Mouse (Mus musculus) liver, embryonic 15.5 days (tissue): ENCODE measurements around the gene Fbxl18. TPM values are rescaled to one million over a fixed set of nuclear protein-coding genes. Genes with fewer than 3 reads are reported as not detected.
"Not testable (repeated sequence)": the region's sequence is repeated elsewhere in the genome, so short reads cannot be mapped to it uniquely, and the experiment has no call there.

Experiments used
- ATAC-seq: fragments of 200-750 bp; cut with Nextera tagmentation; 2 replicates; pipeline ENCODE4 v1.8.0; 2017; ENCODE audit warnings: moderate number of reproducible peaks, mild to moderate bottlenecking, moderate library complexity; ENCODE audit not compliant: insufficient read depth
- H3K27ac ChIP-seq: fragments of 300-500 bp; sonication (generic); replicated peaks from 2 replicates; pipeline ENCODE4 v1.5.1; 2015; ENCODE audit warnings: mild to moderate bottlenecking, inconsistent platforms
- H3K27me3 ChIP-seq: fragments of 300-500 bp; sonication (generic); 2 replicates; pipeline ENCODE4 v1.6.1; 2015; ENCODE audit warnings: mild to moderate bottlenecking, inconsistent platforms
- H3K36me3 ChIP-seq: fragments of 300-500 bp; sonication (generic); replicated peaks from 2 replicates; pipeline ENCODE4 v1.6.1; 2015; ENCODE audit warnings: moderate library complexity, mild to moderate bottlenecking, inconsistent platforms
- H3K4me1 ChIP-seq: fragments of 300-500 bp; sonication (generic); replicated peaks from 2 replicates; pipeline ENCODE4 v1.6.1; 2015; ENCODE audit warnings: inconsistent platforms
- H3K4me2 ChIP-seq: fragments of 300-500 bp; sonication (generic); 2 replicates; pipeline ENCODE4 v1.6.1; 2015; ENCODE audit warnings: moderate library complexity, mild to moderate bottlenecking, inconsistent platforms
- H3K4me3 ChIP-seq: fragments of 300-500 bp; sonication (generic); replicated peaks from 2 replicates; pipeline ENCODE4 v1.5.1; 2015; ENCODE audit warnings: mild to moderate bottlenecking, inconsistent platforms
- H3K9ac ChIP-seq: fragments of 300-500 bp; sonication (generic); 2 replicates; pipeline ENCODE4 v1.6.1; 2015; ENCODE audit warnings: moderate library complexity, mild to moderate bottlenecking, inconsistent platforms
- H3K9me3 ChIP-seq: fragments of 300-500 bp; sonication (generic); replicated peaks from 2 replicates; pipeline ENCODE4 v1.6.1; 2016; ENCODE audit warnings: inconsistent platforms
- WGBS: fragments of 180-500 bp; shearing (Covaris S2); methylation state at CpG from one replicate; pipeline ENCODE4 v1.1.7; 2015; ENCODE audit warnings: mixed read lengths; ENCODE audit not compliant: insufficient replicate concordance; 5-methylcytosine and 5-hydroxymethylcytosine counted together
- polyA plus RNA-seq: library from polyadenylated mRNA; unstranded; fragments of >200 nt; fragmentation: Nextera tagmentation; extraction: Ambion mirVana; gene quantifications from 2 replicates; pipeline ENCODE4 v1.2.1, GENCODE M21; 2015

Gene Fbxl18
- polyA plus RNA-seq, 1 experiment from 2014 or later = 3.3 TPM

DNA sequence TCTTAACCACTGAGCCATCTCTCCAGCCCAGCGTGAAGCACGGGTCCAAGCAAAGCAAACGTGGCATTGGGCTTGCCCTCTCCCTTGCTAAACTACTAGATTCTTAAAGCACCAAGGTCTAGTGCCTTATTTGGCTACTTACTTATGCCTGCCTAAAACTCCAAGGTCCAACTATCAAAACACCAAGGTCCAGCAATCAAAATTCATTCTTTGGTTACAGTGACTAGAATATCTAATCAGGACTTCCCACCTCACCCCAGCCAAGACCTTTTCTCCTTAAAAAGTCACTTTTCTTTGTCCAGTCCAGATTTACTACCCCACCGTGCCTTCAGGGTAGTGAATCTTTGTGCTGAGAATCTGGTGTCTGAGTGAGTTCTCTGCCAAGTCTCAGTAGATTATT, 3.1 kb upstream of the Fbxl18 start:
- H3K4me2 ChIP-seq = no peak overlapping the region
- whole genome bisulfite sequencing = 76% methylated on average over 4 of the region's 4 CpGs
- H3K9ac ChIP-seq = no peak overlapping the region
- ATAC-seq = no peak
- no peaks in the 10 kb centered on the region for H3K27me3 ChIP-seq
- no peak overlapping the region for H3K4me3 ChIP-seq
- H3K4me1 ChIP-seq = peaks cover 51% of the 10 kb centered on the region
- H3K9me3 ChIP-seq = no peaks in the 10 kb centered on the region
- H3K36me3 ChIP-seq = peaks cover 47% of the 10 kb centered on the region
- H3K27ac ChIP-seq = no peak overlapping the region

DNA sequence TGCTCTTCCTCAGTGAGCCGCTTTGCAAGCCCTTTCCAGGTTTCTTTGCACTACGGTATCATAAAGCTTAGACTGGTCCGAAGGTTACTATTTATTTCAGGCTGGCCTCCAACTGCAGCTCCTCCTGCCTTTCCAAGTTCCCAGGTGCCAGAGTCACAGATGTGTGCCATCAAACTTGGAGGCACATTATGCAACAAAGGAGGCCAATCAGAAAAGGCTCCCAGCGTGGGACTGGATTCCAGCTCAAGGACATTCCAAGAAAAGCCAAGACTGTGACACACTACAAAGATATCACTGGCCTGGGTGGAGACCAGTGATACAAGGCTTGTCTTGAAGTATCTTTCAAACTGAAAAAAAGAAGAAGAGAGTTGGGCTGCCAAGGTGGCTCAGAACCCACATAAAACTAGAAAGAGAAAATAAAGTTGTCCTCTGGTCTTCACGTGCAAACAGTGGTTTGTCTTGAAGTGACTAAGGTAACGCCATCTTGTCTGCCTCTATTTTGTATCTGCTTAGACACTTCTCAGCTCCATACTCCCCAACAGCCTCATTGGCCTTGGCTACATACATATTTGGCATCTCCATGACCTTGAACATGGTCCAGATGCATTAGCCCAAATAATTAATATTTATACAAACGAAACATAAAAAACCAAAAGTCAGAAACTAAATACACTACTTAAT, 2.5 kb upstream of the Fbxl18 start:
- H3K4me2 ChIP-seq = no peak overlapping the region
- 82% methylated on average over 7 of the region's 7 CpGs for WGBS
- no peak overlapping the region for H3K27ac ChIP-seq
- no peak overlapping the region for H3K9ac ChIP-seq
- no peak overlapping the region for H3K4me3 ChIP-seq
- no peaks in the 10 kb centered on the region for H3K27me3 ChIP-seq
- no peak for ATAC-seq
- no peaks in the 10 kb centered on the region for H3K9me3 ChIP-seq
- peaks cover 41% of the 10 kb centered on the region for H3K36me3 ChIP-seq
- peaks cover 47% of the 10 kb centered on the region for H3K4me1 ChIP-seq

DNA sequence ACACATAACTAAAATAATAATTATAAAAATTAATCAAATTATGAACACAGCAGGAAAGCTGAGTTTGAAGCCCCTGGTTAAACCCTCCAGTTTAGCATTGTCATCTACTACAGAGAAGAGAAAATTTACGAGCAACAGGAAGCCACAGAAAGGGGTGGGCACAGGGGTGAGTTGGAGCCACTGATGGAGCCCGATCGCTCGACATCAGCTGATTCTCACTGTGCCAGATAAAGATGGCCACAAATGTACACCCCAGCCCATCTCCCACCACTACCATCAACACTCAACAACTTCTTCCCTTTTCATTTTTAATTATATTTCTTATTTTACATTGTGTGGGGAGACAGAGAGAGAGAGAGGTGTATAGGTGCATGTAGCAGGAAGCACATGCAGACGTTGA, 1.5 kb upstream of the Fbxl18 start:
- Histone ChIP-seq H3K36me3 (peaks cover 31% of the 10 kb centered on the region), H3K27ac (peak overlapping the region; percentile 30; the same call in 1 of the 2 replicates), H3K9me3 (no peaks in the 10 kb centered on the region), H3K4me2 (0 out of 2 replicates have a peak overlapping the region, but pooled peaks have one; percentile 90), H3K4me1 (peaks cover 39% of the 10 kb centered on the region), H3K27me3 (no peaks in the 10 kb centered on the region), H3K4me3 (no peak overlapping the region), H3K9ac (no peak overlapping the region)
- no peak for ATAC-seq
- WGBS = 31% methylated on average over 5 of the region's 5 CpGs

DNA sequence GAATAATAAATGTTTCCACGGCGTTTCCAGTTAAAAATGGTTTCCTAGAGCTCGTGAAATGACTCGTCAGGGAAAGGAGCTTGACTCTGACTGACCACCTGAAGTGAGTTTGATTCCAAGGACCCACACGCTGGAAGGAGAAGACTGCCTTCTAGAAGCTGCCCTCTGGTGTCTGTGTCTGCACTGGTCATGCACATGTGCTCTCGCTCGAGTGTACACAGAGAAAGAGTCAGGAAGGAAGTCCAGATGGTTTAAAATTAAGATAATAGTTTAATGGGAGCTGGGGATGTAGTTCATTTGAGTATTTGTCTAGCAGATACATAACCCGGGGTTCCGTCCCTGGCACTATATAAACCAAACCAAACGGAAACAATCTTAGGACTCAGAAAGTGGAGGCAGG, 971 bp upstream of the Fbxl18 start:
- peak overlapping the region; percentile 90 for H3K4me2 ChIP-seq
- H3K9me3 ChIP-seq = no peaks in the 10 kb centered on the region
- H3K27me3 ChIP-seq = no peaks in the 10 kb centered on the region
- no peak overlapping the region for H3K9ac ChIP-seq
- peak overlapping the region; percentile 89 for H3K4me3 ChIP-seq
- H3K27ac ChIP-seq = peak overlapping the region; percentile 30; the same call in 1 of the 2 replicates
- peaks cover 26% of the 10 kb centered on the region for H3K36me3 ChIP-seq
- peaks cover 39% of the 10 kb centered on the region for H3K4me1 ChIP-seq
- no peak for ATAC-seq
- WGBS = 34% methylated on average over 10 of the region's 10 CpGs

DNA sequence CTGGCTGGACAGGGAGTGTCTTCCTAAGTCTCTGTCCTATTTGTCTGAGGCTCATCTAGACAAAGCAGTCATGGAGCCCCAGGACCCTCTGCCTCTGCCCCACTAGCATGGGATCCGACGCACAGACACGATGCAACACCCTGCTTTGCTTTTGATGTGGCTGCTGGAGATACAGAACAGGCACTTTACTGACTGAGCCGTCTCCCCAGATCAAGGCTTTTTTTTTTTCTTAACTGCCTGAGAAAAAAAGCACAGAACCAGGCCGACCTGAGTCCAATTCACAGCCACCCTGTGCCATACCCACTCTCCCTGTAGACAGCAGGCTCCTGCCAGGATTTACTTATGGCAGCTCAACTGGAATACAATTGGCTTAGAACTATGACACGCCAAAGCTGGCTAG, 3.8 kb downstream of the Fbxl18 start:
- Histone ChIP-seq H3K4me1 (peaks cover 26% of the 10 kb centered on the region), H3K27me3 (no peaks in the 10 kb centered on the region), H3K9ac (no peak overlapping the region), H3K27ac (no peak overlapping the region), H3K36me3 (peaks cover 8% of the 10 kb centered on the region), H3K4me2 (no peak overlapping the region), H3K9me3 (no peaks in the 10 kb centered on the region), H3K4me3 (no peak overlapping the region)
- no peak for ATAC-seq
- WGBS = 74% methylated on average over 6 of the region's 6 CpGs

DNA sequence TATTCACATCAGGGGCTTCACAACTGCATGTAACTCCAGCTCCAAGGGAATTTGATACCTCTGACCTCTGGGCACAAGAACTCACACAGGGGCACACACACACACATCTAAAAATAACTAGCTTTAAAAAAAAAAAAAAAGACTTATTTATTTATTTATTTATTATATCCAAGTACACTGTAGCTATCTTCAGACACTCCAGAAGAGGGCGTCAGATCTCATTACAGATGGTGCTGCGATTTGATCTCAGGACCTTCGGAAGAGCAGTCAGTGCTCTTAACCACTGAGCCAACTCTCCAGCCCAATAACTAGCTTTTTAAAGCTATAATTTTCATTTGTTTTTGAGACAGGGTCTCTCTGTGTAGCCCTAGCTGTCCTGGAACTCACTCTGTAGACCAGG, 7.7 kb downstream of the Fbxl18 start:
- WGBS = 62% methylated on average over 3 of the region's 3 CpGs
- ATAC-seq, H3K9ac ChIP-seq: not testable (repeated sequence)

DNA sequence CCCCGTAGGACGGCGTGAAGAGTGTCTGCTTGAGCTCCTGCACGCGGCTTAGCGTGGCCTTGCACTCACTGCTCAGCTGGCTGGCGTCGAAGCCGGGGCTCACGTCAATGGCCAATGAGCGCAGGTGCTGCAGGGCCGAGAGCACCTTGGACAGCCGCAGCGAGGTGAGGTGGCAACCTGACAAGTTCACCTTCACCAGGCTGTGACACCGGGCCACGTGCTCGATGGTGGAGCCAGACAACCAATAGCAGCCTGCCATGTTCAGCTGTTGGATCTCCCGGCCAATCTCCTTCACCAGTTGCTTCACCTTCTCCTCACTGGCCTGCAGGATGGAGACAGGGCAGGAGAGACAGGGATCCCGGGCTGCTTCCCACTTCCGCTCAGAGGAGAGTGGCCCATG, 8.5 kb downstream of the Fbxl18 start:
- no peak overlapping the region for H3K4me2 ChIP-seq
- H3K4me3 ChIP-seq = no peak overlapping the region
- peaks cover 30% of the 10 kb centered on the region for H3K36me3 ChIP-seq
- H3K9me3 ChIP-seq = no peaks in the 10 kb centered on the region
- ATAC-seq = no peak
- H3K27me3 ChIP-seq = no peaks in the 10 kb centered on the region
- WGBS = 83% methylated on average over 20 of the region's 20 CpGs
- no peak overlapping the region for H3K9ac ChIP-seq
- no peak overlapping the region for H3K27ac ChIP-seq
- peaks cover 4% of the 10 kb centered on the region for H3K4me1 ChIP-seq

More for the DNA sequence above, 7.7 kb downstream of the Fbxl18 start:
- peaks cover 30% of the 10 kb centered on the region for H3K36me3 ChIP-seq
- H3K9me3 ChIP-seq, H3K27me3 ChIP-seq, H3K4me3 ChIP-seq, H3K4me2 ChIP-seq, H3K4me1 ChIP-seq, H3K27ac ChIP-seq: not testable (repeated sequence)

DNA sequence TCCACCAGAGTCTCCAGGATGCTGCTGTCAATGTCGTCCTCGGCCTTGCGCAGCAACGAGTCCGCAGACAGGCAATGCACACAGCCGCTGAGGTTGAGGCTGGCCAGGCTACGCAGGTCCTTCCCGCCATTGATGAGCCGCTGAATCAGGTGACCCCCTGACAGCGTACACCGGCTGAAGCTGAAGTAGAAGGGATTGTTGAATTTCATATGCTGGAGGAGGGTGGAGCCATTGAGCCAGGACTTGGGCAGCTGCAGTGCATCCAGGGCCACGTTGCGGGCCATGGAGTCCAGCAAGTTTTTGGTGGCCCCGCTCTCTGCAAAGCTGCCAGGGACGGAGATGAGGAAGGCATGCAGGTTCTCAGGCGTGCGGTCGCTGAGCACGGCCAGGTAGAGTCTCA, 9.0 kb downstream of the Fbxl18 start:
- no peak overlapping the region for H3K9ac ChIP-seq
- no peaks in the 10 kb centered on the region for H3K27me3 ChIP-seq
- no peak for ATAC-seq
- no peak overlapping the region for H3K4me3 ChIP-seq
- peaks cover 30% of the 10 kb centered on the region for H3K36me3 ChIP-seq
- H3K27ac ChIP-seq = no peak overlapping the region
- peaks cover 10% of the 10 kb centered on the region for H3K4me1 ChIP-seq
- H3K9me3 ChIP-seq = no peaks in the 10 kb centered on the region
- WGBS = 87% methylated on average over 19 of the region's 19 CpGs
- H3K4me2 ChIP-seq = no peak overlapping the region

DNA sequence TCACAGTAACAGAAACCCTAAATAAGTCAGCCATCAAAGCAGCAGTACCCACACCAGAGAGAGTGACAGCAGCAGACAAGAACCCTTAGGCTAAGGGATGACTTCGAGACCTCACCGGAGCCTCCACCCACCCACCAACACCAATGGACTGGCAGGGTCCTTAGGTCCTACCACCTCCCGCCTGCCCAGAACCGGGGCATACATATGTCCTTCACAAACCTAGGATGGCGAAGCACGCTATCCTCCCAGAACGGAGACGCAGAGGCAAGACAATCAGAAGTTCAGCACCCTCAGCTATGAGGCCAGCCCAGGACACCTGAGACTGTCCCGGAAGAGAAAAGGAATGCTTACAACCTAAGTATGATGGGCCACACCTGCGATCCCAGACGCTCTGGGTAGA, 12.8 kb downstream of the Fbxl18 start:
- Histone ChIP-seq H3K9ac (no peak overlapping the region), H3K4me2 (no peak overlapping the region), H3K4me3 (no peak overlapping the region), H3K27me3 (no peaks in the 10 kb centered on the region), H3K9me3 (no peaks in the 10 kb centered on the region), H3K27ac (no peak overlapping the region), H3K4me1 (peaks cover 33% of the 10 kb centered on the region), H3K36me3 (peaks cover 36% of the 10 kb centered on the region)
- WGBS = 80% methylated on average over 11 of the region's 11 CpGs
- no peak for ATAC-seq

DNA sequence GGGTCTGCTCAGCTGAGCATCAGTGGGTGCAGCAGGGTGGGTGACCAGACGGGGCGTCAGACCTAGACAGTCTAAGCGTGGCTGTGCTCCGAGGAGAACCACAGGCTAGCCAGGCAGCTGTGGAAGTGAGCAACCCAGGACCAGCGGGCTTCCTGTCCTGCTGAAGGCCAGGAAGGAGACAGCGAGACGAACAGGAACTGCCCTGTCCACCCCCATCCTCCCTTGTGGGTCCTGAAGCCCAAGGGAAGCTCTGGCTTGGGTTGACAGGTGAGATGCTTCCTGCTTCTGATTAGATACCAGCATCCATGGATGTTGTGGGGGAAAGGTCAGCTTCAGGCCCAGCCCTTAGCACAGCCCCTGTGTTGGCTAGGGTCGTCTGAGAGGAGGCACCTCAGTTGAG, 13.3 kb downstream of the Fbxl18 start:
- Histone ChIP-seq H3K4me3 (no peak overlapping the region), H3K27ac (no peak overlapping the region), H3K4me2 (no peak overlapping the region), H3K36me3 (peaks cover 34% of the 10 kb centered on the region), H3K9ac (no peak overlapping the region), H3K27me3 (no peaks in the 10 kb centered on the region), H3K4me1 (peaks cover 37% of the 10 kb centered on the region), H3K9me3 (no peaks in the 10 kb centered on the region)
- WGBS = 39% methylated on average over 8 of the region's 8 CpGs
- ATAC-seq = no peak

DNA sequence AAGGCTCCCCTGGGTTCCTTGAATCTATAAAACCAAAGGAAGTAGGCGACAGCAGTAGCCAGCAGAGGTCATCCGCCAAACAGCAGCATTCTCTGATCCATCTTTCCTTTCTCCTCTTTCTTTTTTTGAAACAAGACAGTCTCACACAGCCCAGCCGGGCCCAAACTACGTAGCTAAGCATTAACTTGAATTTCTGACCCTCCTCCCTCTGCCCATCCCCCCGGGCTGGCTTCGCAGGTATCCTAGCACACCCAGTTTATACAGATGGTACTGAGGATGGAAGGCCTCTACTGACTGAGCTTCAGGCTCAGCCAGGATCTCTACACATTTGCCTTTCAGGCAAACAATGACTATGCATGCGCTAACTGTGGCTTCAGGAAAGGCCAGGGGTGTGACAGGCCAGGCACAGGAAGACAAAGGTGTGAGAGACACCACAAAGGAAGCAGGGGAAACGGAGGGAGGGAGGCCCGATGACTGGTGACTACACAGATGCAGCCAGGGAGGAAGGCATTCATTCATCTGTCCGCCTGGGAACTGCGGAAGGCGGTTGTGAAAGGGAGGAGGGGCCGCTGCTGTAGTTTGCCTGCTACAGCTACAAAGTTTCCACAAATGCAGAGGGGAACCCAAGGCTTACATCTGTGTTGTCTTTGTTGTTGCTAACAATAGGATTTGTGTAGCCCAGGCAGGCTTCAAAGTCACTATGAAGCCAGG, 14.3 kb downstream of the Fbxl18 start:
- peaks cover 24% of the 10 kb centered on the region for H3K36me3 ChIP-seq
- 28% methylated on average over 13 of the region's 13 CpGs for WGBS
- ATAC-seq = no peak
- H3K9ac ChIP-seq = no peak overlapping the region
- no peak overlapping the region for H3K4me3 ChIP-seq
- no peak overlapping the region; the same call in 1 of the 2 replicates for H3K27ac ChIP-seq
- no peaks in the 10 kb centered on the region for H3K27me3 ChIP-seq
- H3K9me3 ChIP-seq = no peaks in the 10 kb centered on the region
- H3K4me2 ChIP-seq = no peak overlapping the region; the same call in 1 of the 2 replicates
- H3K4me1 ChIP-seq = peaks cover 37% of the 10 kb centered on the region
